Mouse (Mus musculus) olfactory bulb, adult 2 months (tissue): ENCODE measurements around the gene Gm10715.
"Not testable (repeated sequence)": the region's sequence is repeated elsewhere in the genome, so short reads cannot be mapped to it uniquely, and the experiment has no call there.

ENCODE experiments used
- CTCF ChIP-seq: fragments of 200-500 bp; IDR thresholded peaks from 2 replicates; pipeline ENCODE4 v1.5.1; 2012; ENCODE audit warnings: low read depth, mild to moderate bottlenecking, low read length, moderate library complexity; ENCODE audit not compliant: insufficient read depth
- POLR2A ChIP-seq: fragments of 200-500 bp; IDR thresholded peaks from 2 replicates; pipeline ENCODE4 v1.6.1; 2012; ENCODE audit warnings: mild to moderate bottlenecking, low read depth, low read length, moderate library complexity; ENCODE audit not compliant: insufficient read depth

GRCm38 (mm10) chr9:3038161-3038560, 1.5 kb downstream of the Gm10715 start:
- TF ChIP-seq CTCF, POLR2A: not testable (repeated sequence)
